Mouse (Mus musculus) small intestine, adult 2 months (tissue): ENCODE results near the gene Vdac2.

Experiments used
- CTCF ChIP-seq: fragments of 200-500 bp; IDR thresholded peaks from 2 replicates; pipeline ENCODE4 v1.5.1; 2012; ENCODE audit warnings: low read depth, mild to moderate bottlenecking, control low read depth, inconsistent platforms, low read length, moderate library complexity, mixed read lengths; ENCODE audit not compliant: insufficient replicate concordance, insufficient read length; ENCODE audit errors: extremely low read depth
- POLR2A ChIP-seq: fragments of 200-500 bp; IDR thresholded peaks from 2 replicates; pipeline ENCODE4 v1.6.1; 2012; ENCODE audit warnings: low read depth, mild to moderate bottlenecking, control low read depth, inconsistent platforms, low read length, moderate library complexity

GRCm38 (mm10) chr14:21809418-21809817, 15.6 kb upstream of the Vdac2 start:
- TF ChIP-seq CTCF (no peak), POLR2A (no peak)
